Mouse (Mus musculus) thymus, adult 2 months (tissue): Measurements from ENCODE around the gene Nup35. TPM values are rescaled to one million over a fixed set of nuclear protein-coding genes. Genes with fewer than 3 reads are reported as not detected.

Experiments
- DNase-seq: peaks from one replicate; pipeline ENCODE4 v3.0.0; 2021
- H3K27ac ChIP-seq: fragments of 200-500 bp; 2 replicates; pipeline ENCODE4 v1.5.1; 2012; ENCODE audit warnings: low read length, control low read depth; ENCODE audit not compliant: control insufficient read depth, insufficient read depth
- H3K27me3 ChIP-seq: fragments of 200-500 bp; 2 replicates; pipeline ENCODE4 v1.6.1; 2012; ENCODE audit warnings: mild to moderate bottlenecking, low read length, moderate library complexity, mixed read lengths; ENCODE audit not compliant: control insufficient read depth, insufficient read depth
- H3K36me3 ChIP-seq: fragments of 200-500 bp; 2 replicates; pipeline ENCODE4 v1.6.1; 2012; ENCODE audit warnings: mild to moderate bottlenecking, low read length, moderate library complexity; ENCODE audit not compliant: control insufficient read depth, insufficient read depth
- H3K4me1 ChIP-seq: fragments of 200-500 bp; replicated peaks from 2 replicates; pipeline ENCODE4 v1.6.1; 2012; ENCODE audit warnings: low read length; ENCODE audit not compliant: control insufficient read depth, insufficient read depth
- H3K4me3 ChIP-seq: fragments of 200-500 bp; 2 replicates; pipeline ENCODE4 v1.5.1; 2012; ENCODE audit warnings: mild to moderate bottlenecking, low read length, control low read depth, moderate library complexity; ENCODE audit not compliant: control insufficient read depth, insufficient read depth
- CTCF ChIP-seq: fragments of 200-500 bp; IDR thresholded peaks from 2 replicates; pipeline ENCODE4 v1.5.1; 2012; ENCODE audit warnings: mild to moderate bottlenecking, control low read depth, low read length, moderate library complexity, borderline replicate concordance; ENCODE audit not compliant: control insufficient read depth, poor library complexity, insufficient read depth; ENCODE audit errors: extremely low read depth
- POLR2A ChIP-seq: fragments of 200-500 bp; IDR thresholded peaks from 2 replicates; pipeline ENCODE4 v1.6.1; 2012; ENCODE audit warnings: mild to moderate bottlenecking, low read length, control low read depth, moderate library complexity; ENCODE audit not compliant: control insufficient read depth, poor library complexity, insufficient read depth; ENCODE audit errors: extremely low read depth
- WGBS: fragments of 180-500 bp; shearing (Covaris S2); methylation state at CpG from one replicate; pipeline ENCODE4 v1.1.7; 2018; 5-methylcytosine and 5-hydroxymethylcytosine counted together
- polyA plus RNA-seq: library from polyadenylated mRNA; depleted of rRNA; stranded (reverse); fragments of >200 nt; gene quantifications from 2 replicates; pipeline ENCODE4 v1.2.3, GENCODE M21; 2012; rRNA removed

Nup35 gene
- polyA plus RNA-seq, 1 experiment: 48.3 TPM

DNA sequence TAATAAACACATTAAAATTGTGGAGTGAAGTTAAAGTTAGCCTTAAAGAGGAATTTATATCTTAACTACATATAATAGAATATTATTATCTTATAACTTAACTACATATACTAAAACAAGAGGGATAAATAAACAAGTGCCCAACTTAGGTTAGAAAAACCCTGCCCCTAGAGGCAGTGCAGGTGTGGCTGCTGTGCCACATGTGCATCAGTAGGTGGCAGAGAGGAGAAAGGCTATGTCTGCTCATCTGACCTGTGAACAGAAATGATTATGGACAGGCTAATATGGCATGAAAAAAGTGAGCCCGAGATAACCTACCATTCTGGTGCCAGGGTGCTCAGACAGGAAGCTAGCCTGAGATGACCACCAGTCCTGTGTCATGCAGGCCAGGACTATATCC lies 90.4 kb downstream of the Nup35 start:
- H3K27me3 ChIP-seq: no peaks in the 10 kb centered on the region
- H3K27ac ChIP-seq: no peak overlapping the region
- no peak overlapping the region for H3K4me3 ChIP-seq
- no peak for DNase-seq
- H3K36me3 ChIP-seq: no peaks in the 10 kb centered on the region
- TF ChIP-seq CTCF: no peak
- no peak for TF ChIP-seq POLR2A
- WGBS: 81% methylated on average over 1 of the region's 1 CpGs
- H3K4me1 ChIP-seq: no peaks in the 10 kb centered on the region

Other genes with a start within 250 kb of the Nup35 start
- gene Frzb, start 169.6 kb upstream of the Nup35 start, polyA plus RNA-seq: 0.22 and 0.32 TPM in 2 replicates
- gene Nckap1, start 35.9 kb upstream of the Nup35 start, polyA plus RNA-seq: 7.6 and 9.1 TPM in 2 replicates
- gene Dusp19, start 191 bp upstream of the Nup35 start, polyA plus RNA-seq: 5.1 and 5.4 TPM in 2 replicates